Mouse (Mus musculus): ENCODE data around the gene Fam189a2. TPM values are rescaled to one million over a fixed set of nuclear protein-coding genes. Genes with fewer than 3 reads are reported as not detected.

The Fam189a2 gene
- polyA plus RNA-seq, 1 experiment from 2014 or later = 0.19 TPM

DNA sequence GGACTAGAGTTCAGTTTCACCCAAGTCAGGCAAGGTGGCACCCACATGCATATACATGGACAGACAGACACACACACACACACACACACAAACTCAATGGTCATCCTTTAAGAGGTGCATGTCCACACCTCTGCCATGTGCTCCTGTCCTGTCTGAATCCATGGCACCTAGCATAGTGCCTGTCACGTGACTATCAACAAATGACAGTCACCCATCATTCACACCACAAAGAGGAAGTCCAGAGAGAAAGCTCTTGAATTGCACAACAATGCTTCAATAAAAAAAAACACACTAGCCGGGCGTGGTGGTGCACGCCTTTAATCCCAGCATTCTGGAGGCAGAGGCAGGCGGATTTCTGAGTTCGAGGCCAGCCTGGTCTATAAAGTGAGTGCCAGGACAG is 8.5 kb downstream of the Fam189a2 start:
- H3K4me3 ChIP-seq (ENCODE audit: low read depth, low read length) = no peak overlapping the region
- no peak overlapping the region for H3K27ac ChIP-seq (ENCODE audit: low read depth, low read length)
- no peaks in the 10 kb centered on the region for H3K27me3 ChIP-seq (replicated peaks; ENCODE audit: control insufficient read depth, insufficient read depth, low read length)
- no peaks in the 10 kb centered on the region for H3K9me3 ChIP-seq (ENCODE audit: control insufficient read depth, low read length)
- no peak for ATAC-seq (replicated peaks; ENCODE audit: low FRiP score)
- no peak for DNase-seq (ENCODE audit: low spot score)
- peaks cover 4% of the 10 kb centered on the region; the same call in 1 of the 2 replicates for H3K4me1 ChIP-seq (replicated peaks; ENCODE audit: control insufficient read depth, insufficient read depth, low read length)
- H3K36me3 ChIP-seq (ENCODE audit: control insufficient read depth, insufficient read depth, low read length) = no peaks in the 10 kb centered on the region
- no peak overlapping the region for H3K4me2 ChIP-seq
- 64% methylated on average over 6 of the region's 6 CpGs for WGBS
- no peak overlapping the region for H3K9ac ChIP-seq (ENCODE audit: low read depth, low read length)

DNA sequence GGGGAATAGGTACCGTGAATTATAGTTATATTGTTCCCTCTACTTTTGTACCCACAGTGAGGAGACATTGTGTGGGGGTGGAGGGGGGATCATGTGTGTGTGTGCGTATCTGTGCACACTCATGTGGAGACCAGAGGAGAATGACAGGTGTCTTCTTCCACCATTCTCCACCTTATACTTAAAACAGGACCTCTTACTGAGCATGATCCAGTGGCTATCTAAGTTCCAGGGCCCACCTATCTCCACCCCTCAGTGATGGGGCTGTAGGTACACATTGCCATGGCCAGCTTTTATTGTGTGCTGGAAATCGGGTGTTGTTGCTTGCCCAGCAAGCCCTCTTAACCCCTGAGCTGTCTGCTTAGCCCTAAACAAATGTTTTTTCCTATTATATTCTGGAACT is 10.1 kb downstream of the Fam189a2 start:
- H3K4me3 ChIP-seq (ENCODE audit: low read depth, low read length) = no peak overlapping the region
- H3K27ac ChIP-seq (ENCODE audit: low read depth, low read length) = no peak overlapping the region
- ATAC-seq (replicated peaks; ENCODE audit: low FRiP score) (no peak), DNase-seq (ENCODE audit: low spot score) (no peak)
- H3K4me1 ChIP-seq (replicated peaks; ENCODE audit: control insufficient read depth, insufficient read depth, low read length) = peaks cover 6% of the 10 kb centered on the region; the same call in 1 of the 2 replicates
- WGBS = 80% methylated on average over 3 of the region's 3 CpGs
- H3K27me3 ChIP-seq (replicated peaks; ENCODE audit: control insufficient read depth, insufficient read depth, low read length) = no peaks in the 10 kb centered on the region
- H3K4me2 ChIP-seq = no peak overlapping the region
- H3K36me3 ChIP-seq (ENCODE audit: control insufficient read depth, insufficient read depth, low read length) = no peaks in the 10 kb centered on the region
- H3K9me3 ChIP-seq (ENCODE audit: control insufficient read depth, low read length) = no peaks in the 10 kb centered on the region
- H3K9ac ChIP-seq (ENCODE audit: low read depth, low read length) = no peak overlapping the region

DNA sequence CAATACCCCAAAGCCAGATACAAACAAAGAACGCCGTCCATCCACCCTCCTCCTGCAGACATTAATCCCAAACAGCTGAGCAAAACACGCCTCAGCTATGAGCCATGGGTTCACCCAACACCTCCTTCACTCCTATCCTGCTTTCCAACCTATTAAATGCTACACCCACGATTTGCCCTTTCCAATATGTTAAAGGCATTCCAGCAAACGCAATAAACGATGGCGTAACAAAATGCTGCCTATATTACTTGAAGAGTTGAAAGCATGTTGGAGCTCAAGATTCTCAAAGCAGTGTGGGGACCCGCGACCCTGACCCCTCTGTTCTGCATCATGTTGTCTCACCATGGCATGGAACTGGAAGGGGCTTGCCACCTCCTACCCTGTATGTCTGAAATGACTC is 11.2 kb downstream of the Fam189a2 start:
- H3K36me3 ChIP-seq (ENCODE audit: control insufficient read depth, insufficient read depth, low read length) = no peaks in the 10 kb centered on the region
- H3K4me2 ChIP-seq = no peak overlapping the region
- H3K27ac ChIP-seq (ENCODE audit: low read depth, low read length) = no peak overlapping the region

DNA sequence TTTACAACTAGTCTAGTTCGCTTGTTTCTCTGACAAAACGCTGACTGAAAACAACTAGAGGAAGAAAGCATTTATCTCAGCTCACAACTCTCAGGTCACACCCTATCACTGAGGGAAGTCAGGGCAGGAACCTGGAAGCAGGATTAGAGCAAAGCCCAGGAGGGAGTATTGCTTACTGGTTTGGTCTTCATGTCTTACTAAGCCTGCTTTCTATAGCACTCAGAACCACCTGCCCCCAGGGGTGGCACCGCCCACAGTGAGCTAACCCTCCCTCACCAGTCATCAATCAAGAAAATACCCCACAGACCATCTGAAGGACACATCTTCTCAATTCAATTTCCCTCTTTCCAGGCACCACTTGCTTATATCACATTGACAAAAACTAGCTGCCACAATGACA is 12.4 kb downstream of the Fam189a2 start:
- Histone ChIP-seq H3K4me2 (no peak overlapping the region), H3K27me3 (replicated peaks; ENCODE audit: control insufficient read depth, insufficient read depth, low read length) (no peaks in the 10 kb centered on the region), H3K27ac (ENCODE audit: low read depth, low read length) (no peak overlapping the region), H3K9ac (ENCODE audit: low read depth, low read length) (no peak overlapping the region), H3K9me3 (ENCODE audit: control insufficient read depth, low read length) (no peaks in the 10 kb centered on the region), H3K36me3 (ENCODE audit: control insufficient read depth, insufficient read depth, low read length) (no peaks in the 10 kb centered on the region), H3K4me3 (ENCODE audit: low read depth, low read length) (no peak overlapping the region), H3K4me1 (replicated peaks; ENCODE audit: control insufficient read depth, insufficient read depth, low read length) (peaks cover 6% of the 10 kb centered on the region; the same call in 1 of the 2 replicates)
- 71% methylated on average over 3 of the region's 3 CpGs for WGBS
- ATAC-seq (replicated peaks; ENCODE audit: low FRiP score) (no peak), DNase-seq (ENCODE audit: low spot score) (no peak)

More for the DNA sequence above, 11.2 kb downstream of the Fam189a2 start:
- peaks cover 6% of the 10 kb centered on the region; the same call in 1 of the 2 replicates for H3K4me1 ChIP-seq (replicated peaks; ENCODE audit: control insufficient read depth, insufficient read depth, low read length)
- WGBS = 86% methylated on average over 9 of the region's 9 CpGs
- DNase-seq (ENCODE audit: low spot score) = no peak
- H3K4me3 ChIP-seq (ENCODE audit: low read depth, low read length) = no peak overlapping the region
- no peaks in the 10 kb centered on the region for H3K27me3 ChIP-seq (replicated peaks; ENCODE audit: control insufficient read depth, insufficient read depth, low read length)
- H3K9ac ChIP-seq (ENCODE audit: low read depth, low read length) = no peak overlapping the region
- H3K9me3 ChIP-seq (ENCODE audit: control insufficient read depth, low read length) = no peaks in the 10 kb centered on the region
- no peak for ATAC-seq (replicated peaks; ENCODE audit: low FRiP score)

DNA sequence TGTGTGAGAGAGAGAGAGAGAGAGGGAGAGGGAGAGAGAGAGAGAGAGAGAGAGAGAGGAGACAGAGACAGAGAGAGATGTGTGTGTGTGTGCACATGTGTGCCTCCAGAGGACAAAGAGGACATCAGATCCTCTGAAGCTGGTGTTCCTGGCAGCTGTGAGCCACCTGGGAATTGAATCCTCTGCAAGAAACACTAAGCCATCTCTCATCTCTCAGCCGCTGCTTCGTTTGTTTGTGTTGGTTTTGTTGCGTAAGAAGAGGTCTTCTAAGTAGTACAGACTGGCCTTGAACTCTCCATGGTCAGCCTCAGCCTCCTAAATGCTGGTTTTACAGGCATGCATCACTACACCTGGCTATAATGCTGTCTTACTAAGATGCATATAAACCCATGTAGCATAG is 12.9 kb downstream of the Fam189a2 start:
- H3K36me3 ChIP-seq (ENCODE audit: control insufficient read depth, insufficient read depth, low read length) = no peaks in the 10 kb centered on the region
- H3K27me3 ChIP-seq (replicated peaks; ENCODE audit: control insufficient read depth, insufficient read depth, low read length) = no peaks in the 10 kb centered on the region
- no peak overlapping the region for H3K4me3 ChIP-seq (ENCODE audit: low read depth, low read length)
- H3K9me3 ChIP-seq (ENCODE audit: control insufficient read depth, low read length) = no peaks in the 10 kb centered on the region
- no peak overlapping the region for H3K4me2 ChIP-seq
- H3K9ac ChIP-seq (ENCODE audit: low read depth, low read length) = no peak overlapping the region
- WGBS = 67% methylated on average over 3 of the region's 3 CpGs
- no peak for ATAC-seq (replicated peaks; ENCODE audit: low FRiP score)
- H3K4me1 ChIP-seq (replicated peaks; ENCODE audit: control insufficient read depth, insufficient read depth, low read length) = peaks cover 6% of the 10 kb centered on the region; the same call in 1 of the 2 replicates
- no peak overlapping the region for H3K27ac ChIP-seq (ENCODE audit: low read depth, low read length)
- no peak for DNase-seq (ENCODE audit: low spot score)

GRCm38 (mm10) chr19:24017427-24017826 is 13.4 kb downstream of the Fam189a2 start:
- H3K9ac ChIP-seq (ENCODE audit: low read depth, low read length) = no peak overlapping the region
- no peak overlapping the region for H3K27ac ChIP-seq (ENCODE audit: low read depth, low read length)

DNA sequence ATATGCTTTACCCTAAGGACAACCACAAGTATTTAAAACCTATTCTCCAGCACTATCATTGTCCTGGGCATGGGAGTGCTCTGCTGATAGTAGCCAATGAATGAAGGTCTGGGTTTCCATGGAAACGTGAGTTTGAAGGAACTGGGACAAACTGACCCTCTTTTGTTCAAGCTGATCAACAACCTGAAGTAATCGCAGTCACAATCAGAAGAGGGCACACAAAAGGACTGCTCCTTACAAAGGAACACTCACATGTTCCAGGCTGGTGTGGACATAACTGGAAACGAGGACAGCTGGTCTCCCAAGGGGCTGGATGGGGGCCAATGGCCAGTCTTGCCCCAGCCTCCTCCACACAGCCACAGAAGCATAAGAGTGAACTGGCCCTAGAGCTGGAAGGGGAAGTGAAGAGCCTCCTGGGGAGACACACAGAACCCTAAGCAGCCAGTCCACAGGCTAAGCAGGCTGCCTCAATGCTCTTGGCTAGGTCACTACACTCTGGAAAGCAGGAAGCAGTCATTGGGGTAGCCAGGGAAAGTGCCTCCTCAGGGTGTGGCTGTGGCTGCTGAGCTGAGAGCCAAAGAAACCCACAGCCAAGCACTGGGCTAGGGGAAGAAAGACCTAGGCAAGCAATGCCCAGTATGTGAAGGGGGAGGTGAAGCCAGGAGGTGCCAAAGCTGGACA is 14.0 kb downstream of the Fam189a2 start:
- Histone ChIP-seq H3K36me3 (ENCODE audit: control insufficient read depth, insufficient read depth, low read length) (no peaks in the 10 kb centered on the region), H3K9me3 (ENCODE audit: control insufficient read depth, low read length) (no peaks in the 10 kb centered on the region), H3K4me3 (ENCODE audit: low read depth, low read length) (no peak overlapping the region), H3K4me2 (no peak overlapping the region), H3K9ac (ENCODE audit: low read depth, low read length) (no peak overlapping the region), H3K27me3 (replicated peaks; ENCODE audit: control insufficient read depth, insufficient read depth, low read length) (no peaks in the 10 kb centered on the region), H3K27ac (ENCODE audit: low read depth, low read length) (no peak overlapping the region; the same call in 1 of the 2 replicates), H3K4me1 (replicated peaks; ENCODE audit: control insufficient read depth, insufficient read depth, low read length) (peaks cover 6% of the 10 kb centered on the region; the same call in 1 of the 2 replicates)
- DNase-seq (ENCODE audit: low spot score) (no peak), ATAC-seq (replicated peaks; ENCODE audit: low FRiP score) (no peak)
- 52% methylated on average over 3 of the region's 3 CpGs for WGBS

More at GRCm38 (mm10) chr19:24017427-24017826, 13.4 kb downstream of the Fam189a2 start:
- Histone ChIP-seq H3K9me3 (ENCODE audit: control insufficient read depth, low read length) (no peaks in the 10 kb centered on the region), H3K36me3 (ENCODE audit: control insufficient read depth, insufficient read depth, low read length) (no peaks in the 10 kb centered on the region), H3K27me3 (replicated peaks; ENCODE audit: control insufficient read depth, insufficient read depth, low read length) (no peaks in the 10 kb centered on the region), H3K4me2 (no peak overlapping the region), H3K4me3 (ENCODE audit: low read depth, low read length) (no peak overlapping the region), H3K4me1 (replicated peaks; ENCODE audit: control insufficient read depth, insufficient read depth, low read length) (peaks cover 6% of the 10 kb centered on the region; the same call in 1 of the 2 replicates)
- 0% methylated on average over 1 of the region's 1 CpGs for WGBS
- DNase-seq (ENCODE audit: low spot score) (no peak), ATAC-seq (replicated peaks; ENCODE audit: low FRiP score) (no peak)

DNA sequence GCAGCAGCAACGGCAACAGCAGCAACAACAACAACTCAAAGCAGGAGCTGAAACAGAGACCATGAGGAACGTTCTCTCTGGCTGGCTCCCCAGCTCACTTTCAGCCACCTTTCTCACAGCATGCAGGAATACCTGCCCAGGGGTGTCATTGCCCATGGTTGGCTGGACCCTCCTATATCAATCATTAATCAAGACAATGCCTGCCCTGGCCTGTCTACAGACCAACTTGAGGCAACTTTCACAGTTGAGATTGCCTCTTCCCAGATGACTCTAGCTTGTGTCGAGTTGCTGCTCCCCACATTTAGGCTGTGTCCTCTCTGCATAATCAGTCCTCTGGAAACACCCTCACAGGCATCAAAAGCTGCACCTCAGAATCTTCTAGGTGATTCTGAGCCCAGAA is 17.6 kb downstream of the Fam189a2 start:
- Histone ChIP-seq H3K36me3 (ENCODE audit: control insufficient read depth, insufficient read depth, low read length) (no peaks in the 10 kb centered on the region), H3K4me3 (ENCODE audit: low read depth, low read length) (no peak overlapping the region), H3K9ac (ENCODE audit: low read depth, low read length) (no peak overlapping the region), H3K4me2 (no peak overlapping the region), H3K9me3 (ENCODE audit: control insufficient read depth, low read length) (no peaks in the 10 kb centered on the region), H3K4me1 (replicated peaks; ENCODE audit: control insufficient read depth, insufficient read depth, low read length) (peaks cover 6% of the 10 kb centered on the region; the same call in 1 of the 2 replicates), H3K27me3 (replicated peaks; ENCODE audit: control insufficient read depth, insufficient read depth, low read length) (no peaks in the 10 kb centered on the region), H3K27ac (ENCODE audit: low read depth, low read length) (no peak overlapping the region)
- WGBS = 63% methylated on average over 3 of the region's 3 CpGs
- no peak for ATAC-seq (replicated peaks; ENCODE audit: low FRiP score)
- DNase-seq (ENCODE audit: low spot score) = no peak

DNA sequence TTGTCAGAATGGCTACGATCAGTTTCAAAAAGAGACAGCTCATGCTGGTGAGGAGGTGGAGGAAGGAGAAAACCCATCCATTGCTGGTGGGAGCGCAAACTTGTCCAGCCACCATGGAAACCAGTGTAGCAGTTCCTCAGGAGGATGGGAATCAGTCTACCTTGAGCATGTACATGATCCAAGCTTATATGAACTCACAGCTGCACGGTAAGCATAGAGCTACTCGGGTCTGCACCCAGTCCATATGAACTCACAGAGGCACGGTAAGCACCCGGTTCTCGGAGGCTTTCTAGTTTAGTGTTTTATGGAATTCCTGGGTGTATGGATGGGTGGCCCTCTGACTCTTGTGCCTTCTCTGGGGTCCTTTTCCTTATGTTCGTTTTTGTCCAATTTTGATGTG is 18.3 kb downstream of the Fam189a2 start:
- peaks cover 3% of the 10 kb centered on the region; the same call in 1 of the 2 replicates for H3K4me1 ChIP-seq (replicated peaks; ENCODE audit: control insufficient read depth, insufficient read depth, low read length)
- no peak for ATAC-seq (replicated peaks; ENCODE audit: low FRiP score)
- no peak overlapping the region for H3K4me2 ChIP-seq
- DNase-seq (ENCODE audit: low spot score) = no peak
- H3K9me3 ChIP-seq (ENCODE audit: control insufficient read depth, low read length) = no peaks in the 10 kb centered on the region
- no peaks in the 10 kb centered on the region for H3K27me3 ChIP-seq (replicated peaks; ENCODE audit: control insufficient read depth, insufficient read depth, low read length)
- H3K27ac ChIP-seq (ENCODE audit: low read depth, low read length) = no peak overlapping the region
- WGBS = 91% methylated on average over 8 of the region's 8 CpGs
- no peaks in the 10 kb centered on the region for H3K36me3 ChIP-seq (ENCODE audit: control insufficient read depth, insufficient read depth, low read length)
- no peak overlapping the region for H3K4me3 ChIP-seq (ENCODE audit: low read depth, low read length)
- H3K9ac ChIP-seq (ENCODE audit: low read depth, low read length) = no peak overlapping the region

Measured in liver, embryonic 11.5 days (tissue).